Mouse (Mus musculus): ENCODE measurements around the gene Zcchc10.
"Not testable (repeated sequence)": the region's sequence is repeated elsewhere in the genome, so short reads cannot be mapped to it uniquely, and the experiment has no call there.

Zcchc10 gene

GRCm38 (mm10) chr11:53318041-53318440 is 6.4 kb upstream of the Zcchc10 start:
- no peak for DNase-seq

GRCm38 (mm10) chr11:53318568-53318967 is 5.9 kb upstream of the Zcchc10 start:
- not testable (repeated sequence) for DNase-seq

GRCm38 (mm10) chr11:53319867-53320266 is 4.6 kb upstream of the Zcchc10 start:
- DNase-seq = not testable (repeated sequence)

GRCm38 (mm10) chr11:53330325-53330724 is 5.8 kb downstream of the Zcchc10 start:
- DNase-seq = no peak

- DNase-seq = no peak
These were observed 6.6 kb downstream of the Zcchc10 start for GRCm38 (mm10) chr11:53331121-53331520.

- DNase-seq = no peak
These were observed 7.7 kb downstream of the Zcchc10 start for GRCm38 (mm10) chr11:53332076-53332680.

- DNase-seq = no peak
These were observed 11.2 kb downstream of the Zcchc10 start for GRCm38 (mm10) chr11:53335505-53336181.

- DNase-seq = no peak
These were observed 11.7 kb downstream of the Zcchc10 start for GRCm38 (mm10) chr11:53336182-53336571.

GRCm38 (mm10) chr11:53336924-53337323 is 12.4 kb downstream of the Zcchc10 start:
- DNase-seq = no peak

- DNase-seq = no peak
These were observed 13.2 kb downstream of the Zcchc10 start for GRCm38 (mm10) chr11:53337684-53338083.

GRCm38 (mm10) chr11:53341019-53341418 is 16.5 kb downstream of the Zcchc10 start:
- not testable (repeated sequence) for DNase-seq

- no peak for DNase-seq
These were observed 18.2 kb downstream of the Zcchc10 start for GRCm38 (mm10) chr11:53342711-53343110.

GRCm38 (mm10) chr11:53345328-53345727 is 20.8 kb downstream of the Zcchc10 start:
- DNase-seq = peak; percentile 18

- DNase-seq = no peak
These were observed 21.3 kb downstream of the Zcchc10 start for GRCm38 (mm10) chr11:53345738-53346137.

- peak; percentile 94 for DNase-seq
These were observed 26.1 kb downstream of the Zcchc10 start, which contains the start of gene Aff4 for GRCm38 (mm10) chr11:53350291-53351223. Gene Aff4, plus strand, starts transcription at chr11:53350833.

- peak; percentile 72 for DNase-seq
These were observed 26.9 kb downstream of the Zcchc10 start for GRCm38 (mm10) chr11:53351224-53351942.

- DNase-seq = peak; percentile 21
These were observed 27.6 kb downstream of the Zcchc10 start for GRCm38 (mm10) chr11:53351943-53352590.

GRCm38 (mm10) chr11:53358504-53359155 is 34.2 kb downstream of the Zcchc10 start:
- DNase-seq = no peak

GRCm38 (mm10) chr11:53367032-53367431 is 42.6 kb downstream of the Zcchc10 start:
- no peak for DNase-seq

GRCm38 (mm10) chr11:53378918-53379317 is 54.4 kb downstream of the Zcchc10 start:
- DNase-seq = no peak

Data from kidney, postnatal 10 days (tissue).